Mouse (Mus musculus) left cerebral cortex, postnatal 4 days (tissue): Measurements from ENCODE around the gene Svbp. TPM values are rescaled to one million over a fixed set of nuclear protein-coding genes. Genes with fewer than 3 reads are reported as not detected.

Source experiments
- DNase-seq: peaks from one replicate; pipeline ENCODE4 v3.0.0-alpha.2; 2022
- intact Hi-C: fragments of 180-260 bp; cut with DNase I; formaldehyde crosslinking; loops from one replicate; pipeline ENCODE4 v1.15.1; 2025
- total RNA-seq, 2 experiments: library from RNA; stranded (reverse); gene quantifications; 2 replicates each; pipeline ENCODE4 v1.2.3; 2021

The Svbp gene
- total RNA-seq: 10 to 100 TPM; 72.9 to 79.6 TPM

DNA sequence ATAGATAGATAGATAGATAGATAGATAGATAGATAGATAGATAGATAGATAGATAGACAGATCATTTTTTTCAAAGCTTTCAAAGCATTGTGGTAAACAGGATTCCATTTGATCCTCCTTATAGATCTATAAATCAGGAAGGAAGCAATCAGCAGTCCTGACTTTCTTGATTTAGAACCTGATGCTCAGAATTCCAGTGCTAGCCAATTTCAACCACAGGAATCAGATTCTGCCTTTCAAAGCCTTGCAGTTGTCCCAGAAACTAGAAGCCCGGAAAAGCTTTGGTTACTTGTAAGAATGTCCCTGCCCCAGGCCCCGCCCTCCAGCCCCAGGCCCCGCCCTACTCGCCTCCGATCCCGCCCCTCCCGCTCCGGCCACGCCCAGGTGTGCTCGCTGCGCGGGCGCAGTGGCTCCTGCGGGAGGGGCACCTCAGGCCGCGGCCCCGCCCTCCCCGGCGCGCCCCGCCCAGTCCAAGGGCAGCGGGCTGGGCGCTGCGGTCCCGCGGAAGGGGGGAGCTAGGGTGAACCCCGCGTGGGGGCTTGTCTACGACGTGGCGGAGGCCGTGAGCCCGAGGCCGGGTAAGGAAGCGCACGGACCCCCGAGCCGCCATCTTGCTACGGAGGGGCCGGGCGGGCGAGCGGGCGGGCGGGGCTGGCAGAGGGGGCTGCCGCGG lies at the start of gene Svbp:
Svbp (plus strand) TSS at position 398 of the 673 bp plus-strand sequence.
- intact Hi-C loops: no loop called here
- peak; percentile 94 for DNase-seq

DNA sequence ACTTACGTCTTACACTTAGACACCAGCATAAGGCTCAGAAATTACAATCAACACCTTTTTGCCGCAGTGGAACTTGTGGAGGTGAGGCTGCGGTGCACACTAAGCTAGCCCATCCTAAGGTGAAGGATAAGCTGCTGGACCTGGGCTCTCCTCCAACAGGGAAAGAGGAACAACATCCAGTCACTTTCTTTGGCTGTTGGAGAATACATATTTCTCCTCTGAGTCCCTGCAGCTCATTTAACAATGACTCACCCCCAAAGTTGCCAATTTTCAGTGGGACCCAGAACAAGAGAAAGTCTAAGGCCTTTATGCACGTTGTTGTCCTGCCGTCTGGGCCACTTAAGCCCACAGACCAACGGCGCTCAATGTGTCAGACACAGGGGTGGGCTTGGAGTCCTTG lies 48.3 kb upstream of the Svbp start:
- intact Hi-C loops: no loop called here
- no peak for DNase-seq

DNA sequence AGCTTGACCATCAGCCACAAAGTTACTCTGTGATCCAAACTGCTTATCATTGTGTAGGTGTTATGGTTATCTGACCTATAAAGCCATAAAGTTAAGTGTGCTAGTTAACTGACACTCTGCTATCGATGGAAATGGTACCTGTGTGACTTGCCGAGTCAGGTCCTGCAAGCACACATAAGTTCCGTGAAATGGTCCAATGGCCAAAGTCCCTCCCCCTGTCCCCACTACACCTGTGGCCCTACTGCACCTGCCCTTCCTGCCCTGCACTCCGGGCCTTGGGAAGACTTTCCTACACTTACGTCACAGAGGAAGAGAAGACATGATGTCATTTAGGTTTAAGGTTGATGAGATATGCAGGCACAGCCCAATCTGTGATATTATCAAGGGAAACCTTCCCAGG lies 47.8 kb upstream of the Svbp start:
- DNase-seq: no peak
- intact Hi-C loops: no loop called here

DNA sequence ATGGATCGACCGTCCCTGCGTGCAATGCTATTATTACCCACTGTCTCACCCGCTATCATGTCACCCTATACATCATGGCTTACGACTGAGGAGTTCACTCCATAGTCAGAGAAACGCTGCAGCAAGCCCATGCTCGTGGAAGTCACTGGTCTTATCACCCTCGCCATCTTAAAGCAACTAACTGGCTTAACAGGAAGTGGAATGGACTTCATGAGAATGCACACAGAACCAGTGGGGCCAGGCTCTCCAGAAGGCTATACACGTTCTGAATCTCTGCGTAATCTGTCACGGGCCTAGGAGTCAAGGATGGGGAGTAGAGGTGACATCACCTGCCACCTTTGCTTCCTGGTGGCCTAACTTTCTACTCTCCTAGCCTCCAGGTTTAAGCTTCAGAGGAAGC lies 46.4 kb upstream of the Svbp start:
- intact Hi-C loops: no loop called here
- no peak for DNase-seq

DNA sequence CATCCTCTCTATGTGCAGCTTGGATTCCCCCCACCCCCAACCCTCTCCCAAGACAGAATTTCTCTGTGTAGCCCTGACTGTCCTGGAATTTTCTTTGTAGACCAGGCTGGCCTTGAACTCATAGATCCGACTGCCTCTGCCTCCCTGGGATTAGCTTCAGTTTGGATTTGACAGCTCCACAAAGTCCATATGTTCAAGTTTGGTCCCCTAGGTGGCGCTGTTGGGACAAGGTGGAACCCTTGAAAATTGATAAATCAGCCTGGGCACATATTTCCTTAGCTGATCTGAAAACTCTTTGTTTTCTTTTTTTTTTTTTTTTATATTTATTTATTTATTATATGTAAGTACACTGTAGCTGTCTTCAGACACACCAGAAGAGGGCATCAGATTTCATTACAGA lies 37.9 kb upstream of the Svbp start:
- intact Hi-C loops: no loop called here
- DNase-seq: peak; percentile 67

DNA sequence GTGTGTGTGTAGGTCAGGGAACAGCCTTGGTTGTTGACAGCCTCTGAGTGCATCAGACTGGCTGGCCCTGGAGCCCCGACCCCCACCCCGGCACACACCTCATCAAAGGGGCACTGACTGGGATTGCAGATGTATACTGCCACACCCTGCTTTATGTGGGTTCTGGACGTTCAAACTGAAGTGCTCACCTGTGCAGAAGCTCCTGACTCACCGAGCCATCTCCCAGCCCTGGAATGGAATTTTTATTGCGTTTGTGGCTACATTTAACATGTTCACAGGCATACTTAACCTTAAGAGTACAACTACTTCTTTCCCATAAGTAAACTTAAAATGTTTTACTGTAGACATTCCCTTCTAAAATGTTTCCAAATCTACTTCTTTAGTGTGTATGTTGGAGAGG lies 37.2 kb upstream of the Svbp start:
- intact Hi-C loops: no loop called here
- no peak for DNase-seq

DNA sequence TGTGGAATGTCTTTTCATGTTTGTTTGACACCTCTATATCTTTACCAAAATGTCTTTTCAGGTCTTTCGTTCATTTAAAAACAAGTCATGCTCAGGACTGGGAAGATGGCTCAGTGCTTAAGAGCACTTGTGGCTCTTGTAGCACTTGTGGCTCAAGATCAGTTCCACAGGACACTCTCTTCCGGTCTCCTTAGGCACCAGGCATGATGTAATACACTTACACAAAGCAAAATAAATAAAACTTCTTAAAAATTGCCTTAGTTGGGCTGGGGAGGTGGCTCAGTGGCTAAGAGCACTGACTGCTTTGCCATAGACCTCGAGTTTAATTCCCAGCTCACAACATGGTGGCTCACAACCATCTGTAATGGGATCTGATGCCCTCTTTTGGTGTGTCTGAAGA lies 33.7 kb upstream of the Svbp start:
- intact Hi-C loops: no loop called here

DNA sequence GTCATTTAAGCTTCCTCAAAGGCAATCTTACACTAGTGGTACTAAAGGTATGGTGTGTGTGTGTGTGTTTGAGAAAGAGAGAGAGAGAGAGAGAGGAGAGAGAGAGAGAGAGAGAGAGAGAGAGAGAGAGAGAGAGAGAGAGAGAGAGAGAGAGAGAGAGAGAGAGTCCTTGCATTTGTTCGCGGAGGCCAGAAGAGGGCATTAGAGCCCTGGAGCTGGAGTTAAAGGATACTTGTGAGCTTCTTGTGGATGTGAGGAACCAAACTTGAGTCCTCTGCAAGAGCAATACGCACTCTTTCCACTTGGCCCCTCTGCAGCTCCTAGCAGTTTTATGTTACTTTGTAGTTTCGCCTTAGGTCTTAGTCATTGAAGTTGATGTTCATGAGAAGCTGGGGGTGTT lies 32.1 kb upstream of the Svbp start:
- intact Hi-C loops: no loop called here
- no peak for DNase-seq

More for the DNA sequence above, 33.7 kb upstream of the Svbp start:
- no peak for DNase-seq

DNA sequence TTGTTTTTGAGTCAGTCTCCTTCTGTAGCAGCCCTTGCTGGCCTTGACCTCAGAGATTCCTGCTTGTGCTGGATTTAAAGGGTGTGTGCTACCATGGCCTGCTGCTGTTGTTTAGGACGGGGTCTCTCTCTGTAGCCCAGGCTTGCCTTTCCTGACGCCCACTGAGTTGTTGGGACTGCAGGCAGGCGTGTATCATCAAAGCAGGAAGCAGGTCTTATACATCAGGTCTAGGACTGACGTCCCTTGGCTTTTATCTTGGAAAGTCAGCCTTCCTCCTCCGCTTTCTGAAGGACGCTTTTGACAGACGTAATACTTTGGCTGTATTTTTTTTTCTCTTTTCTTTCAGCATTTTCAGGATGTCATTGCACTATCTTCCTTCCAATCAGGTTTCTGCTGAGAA lies 29.2 kb upstream of the Svbp start:
- no peak for DNase-seq
- intact Hi-C loops: no loop called here

DNA sequence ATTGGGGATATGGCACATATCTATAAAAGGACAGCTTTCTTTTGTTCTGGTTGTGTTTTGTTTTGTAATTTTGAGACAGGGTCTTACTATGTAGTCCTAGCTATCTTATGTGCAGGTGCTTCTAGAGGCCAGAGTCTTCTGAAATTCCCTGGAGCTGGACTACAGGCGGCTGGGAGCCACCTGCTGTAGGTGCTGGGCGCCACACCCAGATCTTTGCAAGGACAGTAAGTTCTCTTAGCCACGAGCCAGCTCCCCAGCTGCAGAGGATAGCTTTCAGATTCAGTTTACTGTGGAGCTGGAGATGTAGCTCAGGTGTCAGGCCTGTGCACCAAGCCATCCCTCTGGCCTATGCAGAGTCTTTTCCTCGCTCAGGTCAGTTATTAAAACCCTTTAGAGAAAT lies 28.0 kb upstream of the Svbp start:
- no peak for DNase-seq
- intact Hi-C loops: loop anchor here (1.0 kb wide), 1 partner anchor 162 kb away; no protein-coding TSS in a partner anchor

DNA sequence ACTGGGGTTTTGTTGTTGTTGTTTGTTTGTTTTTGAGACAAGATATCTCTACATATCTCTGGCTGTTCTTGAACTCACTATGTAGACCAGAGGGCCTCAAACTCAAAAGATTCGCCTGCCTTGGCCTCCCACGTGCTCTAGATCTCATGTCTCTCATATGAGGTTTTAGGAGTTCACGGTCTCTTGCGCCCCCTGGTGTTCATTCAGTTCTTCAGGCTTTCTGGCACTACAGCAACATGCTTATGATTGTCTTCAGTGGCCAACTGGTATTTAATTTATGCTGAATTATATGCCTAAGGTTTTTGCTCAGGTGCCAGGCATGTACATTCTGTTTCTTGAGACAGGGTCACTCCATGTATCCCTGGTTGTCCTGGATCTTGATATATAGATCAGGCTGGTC lies 27.4 kb upstream of the Svbp start:
- peak; percentile 85 for DNase-seq
- intact Hi-C loops: loop anchor here (1.0 kb wide), 1 partner anchor 162 kb away; no protein-coding TSS in a partner anchor

DNA sequence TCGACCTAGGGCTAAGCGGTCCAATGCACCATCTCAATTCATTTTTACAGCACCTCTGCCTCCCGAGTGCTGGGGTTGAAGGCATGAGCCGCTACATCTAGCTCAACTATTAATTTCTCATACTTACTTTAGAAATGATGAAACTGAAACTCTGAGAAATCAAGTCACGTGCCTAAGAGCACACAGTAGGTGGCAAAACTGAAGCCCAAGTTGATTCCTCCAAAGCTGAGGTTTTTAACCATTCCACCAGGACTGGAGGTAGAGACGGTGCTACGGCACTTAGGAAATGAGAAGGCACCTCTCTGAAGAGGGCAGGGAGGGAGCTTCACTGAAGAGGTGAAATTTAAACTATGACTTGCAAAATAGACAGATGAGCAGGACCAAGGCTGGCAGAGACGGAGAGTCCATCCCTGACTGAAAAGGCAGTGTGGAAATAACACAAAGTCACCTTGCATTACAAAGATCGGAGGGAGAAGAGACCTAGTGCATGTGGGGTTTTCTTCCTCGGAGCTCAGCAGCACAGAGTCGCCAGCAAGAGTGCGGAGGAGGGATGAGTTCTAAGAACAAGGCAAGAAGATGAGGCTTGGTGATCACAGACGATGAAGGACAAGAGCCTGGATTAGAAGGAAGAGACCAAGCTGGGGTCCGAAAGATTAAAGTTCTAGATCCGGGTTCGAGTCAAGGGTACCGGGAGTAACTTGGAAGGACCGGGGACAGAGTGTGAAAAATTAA lies 22.0 kb upstream of the Svbp start:
- no peak for DNase-seq
- intact Hi-C loops: no loop called here

DNA sequence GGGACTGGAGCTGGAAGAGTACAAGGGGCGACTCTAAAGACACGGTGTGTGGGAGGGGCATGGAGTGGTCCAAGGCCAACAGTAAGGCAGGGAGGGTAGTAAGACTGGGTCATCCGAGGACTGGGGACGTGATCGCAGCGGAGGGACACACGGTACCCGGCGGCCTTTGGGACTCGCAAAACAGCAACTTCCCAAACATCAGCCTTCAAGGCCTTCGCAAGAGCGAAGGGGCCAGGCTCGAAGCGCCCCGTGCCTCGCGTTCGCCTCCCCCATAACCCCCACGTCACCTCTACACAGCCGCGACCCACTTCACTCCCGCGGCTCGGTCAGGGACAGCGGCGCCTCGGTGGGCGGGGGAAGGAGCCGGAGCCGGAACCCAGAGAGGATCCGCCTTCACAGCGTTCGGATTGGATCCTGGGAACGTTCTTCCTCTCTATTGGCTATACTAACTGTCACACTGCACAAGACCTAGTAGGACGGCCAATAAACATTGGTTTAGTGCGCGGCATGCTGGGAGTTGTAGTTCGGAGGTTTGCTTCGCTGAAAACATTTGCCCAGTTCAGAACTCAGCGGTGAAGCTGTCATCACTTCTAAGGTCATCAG lies 21.2 kb upstream of the Svbp start, which contains the start of gene Zfp691:
Zfp691 (minus strand) TSS at position 345 of the 603 bp plus-strand sequence.
- DNase-seq: peak; percentile 94
- intact Hi-C loops: no loop called here

DNA sequence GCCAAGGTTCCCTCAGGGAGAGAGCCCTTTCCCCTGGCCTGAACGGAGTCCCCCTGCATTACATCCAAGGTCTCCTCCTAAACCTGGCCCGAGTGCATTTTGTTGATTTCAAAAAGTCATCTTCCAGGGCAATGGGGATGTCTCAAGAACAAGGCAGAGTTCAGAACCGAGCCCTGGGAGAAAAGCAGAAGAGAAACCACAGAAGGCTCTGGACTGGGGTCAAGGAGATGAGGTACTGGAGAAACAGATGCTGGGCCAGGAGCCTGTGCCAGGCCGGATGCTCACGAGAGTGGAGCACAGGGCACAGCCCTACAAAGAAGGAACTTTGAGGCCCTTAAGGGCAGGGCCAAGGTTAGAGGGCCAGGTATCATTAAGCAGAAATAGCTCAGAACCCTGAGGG lies 17.4 kb upstream of the Svbp start:
- intact Hi-C loops: no loop called here
- no peak for DNase-seq

DNA sequence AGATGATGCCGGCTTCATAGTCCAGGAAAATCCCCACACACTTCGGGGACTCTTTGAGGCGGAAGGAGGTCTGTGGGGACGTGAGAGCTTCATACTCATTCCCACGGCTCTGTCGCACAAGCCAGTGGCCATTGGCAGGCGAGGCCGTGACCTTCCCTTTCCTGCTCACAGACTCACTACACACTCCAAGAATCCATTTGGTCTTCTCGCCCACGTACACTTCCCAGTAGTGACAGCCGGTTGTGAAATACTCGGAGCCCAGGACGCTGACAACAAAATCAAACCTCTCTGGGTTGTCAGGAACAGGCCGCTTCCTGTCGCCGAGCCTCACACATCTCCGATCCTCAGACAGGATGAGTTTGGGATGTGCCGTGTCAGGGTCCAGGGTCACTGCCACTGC lies 16.8 kb upstream of the Svbp start:
- intact Hi-C loops: no loop called here

DNA sequence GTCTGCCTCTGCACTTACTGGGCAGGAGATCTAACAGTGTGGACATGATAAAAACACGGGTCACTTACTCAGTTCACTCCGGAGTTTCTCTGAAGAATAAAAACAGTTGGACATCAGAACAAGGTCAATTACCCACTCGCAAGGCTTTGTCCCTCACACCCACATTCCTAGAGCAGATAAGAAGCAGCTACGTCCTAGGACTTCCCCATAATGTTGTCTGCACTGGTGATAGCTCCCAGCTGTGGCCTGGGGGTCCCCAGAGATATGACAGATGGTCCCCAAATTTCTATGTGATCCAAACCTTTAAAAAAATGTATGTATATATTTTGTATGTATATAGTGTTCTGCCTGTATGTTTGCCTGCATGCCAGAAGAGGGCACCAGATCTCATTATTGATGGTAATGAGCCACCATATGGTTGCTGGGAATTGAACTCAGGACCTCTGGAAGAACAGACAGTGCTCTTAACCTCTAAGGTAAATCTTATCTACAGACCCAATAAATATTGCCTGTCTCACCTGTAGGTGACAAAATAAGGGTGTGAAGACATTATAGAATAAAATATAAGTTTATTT lies 14.9 kb upstream of the Svbp start:
- DNase-seq: no peak
- intact Hi-C loops: no loop called here

More for the DNA sequence above, 16.8 kb upstream of the Svbp start:
- no peak for DNase-seq

DNA sequence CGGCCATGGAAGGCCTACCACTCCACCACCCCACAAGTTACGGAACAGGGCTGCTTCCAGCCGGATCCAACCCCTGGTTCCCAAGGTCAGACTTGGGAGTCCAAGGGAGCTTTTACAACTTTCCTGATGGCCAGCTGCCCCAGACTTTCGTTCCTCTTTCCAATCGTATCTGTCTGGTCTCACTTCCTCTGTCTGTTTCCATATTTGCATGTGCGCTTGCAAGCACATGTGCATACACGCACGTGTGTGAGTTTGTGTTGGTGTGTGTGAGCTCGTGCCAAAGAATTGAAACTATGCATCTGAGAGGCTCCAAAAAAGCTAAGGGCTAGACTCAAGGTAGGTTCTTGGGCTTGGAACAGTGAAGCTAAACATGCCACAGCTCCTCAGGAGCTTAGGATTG lies 13.7 kb upstream of the Svbp start:
- intact Hi-C loops: no loop called here
- no peak for DNase-seq

DNA sequence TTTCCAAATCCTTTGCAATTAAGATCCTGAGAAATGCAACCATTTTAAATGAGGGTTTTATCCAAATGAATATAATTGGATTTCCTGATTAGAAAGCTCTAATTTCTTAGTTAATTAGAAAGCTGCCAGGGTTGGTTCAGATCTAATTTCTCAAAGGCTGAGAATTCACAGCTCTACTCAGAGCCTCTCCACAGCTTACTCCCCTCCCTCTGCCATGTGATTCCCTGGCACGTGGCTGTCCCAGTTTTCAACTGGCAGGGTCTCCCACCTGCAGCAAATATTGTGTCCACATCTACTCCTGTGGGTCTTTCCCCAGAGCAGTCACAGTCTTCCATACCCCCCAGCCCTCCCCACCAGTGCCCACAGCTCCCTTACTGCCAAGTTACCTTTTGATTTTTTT lies 11.6 kb upstream of the Svbp start:
- intact Hi-C loops: no loop called here
- DNase-seq: no peak

DNA sequence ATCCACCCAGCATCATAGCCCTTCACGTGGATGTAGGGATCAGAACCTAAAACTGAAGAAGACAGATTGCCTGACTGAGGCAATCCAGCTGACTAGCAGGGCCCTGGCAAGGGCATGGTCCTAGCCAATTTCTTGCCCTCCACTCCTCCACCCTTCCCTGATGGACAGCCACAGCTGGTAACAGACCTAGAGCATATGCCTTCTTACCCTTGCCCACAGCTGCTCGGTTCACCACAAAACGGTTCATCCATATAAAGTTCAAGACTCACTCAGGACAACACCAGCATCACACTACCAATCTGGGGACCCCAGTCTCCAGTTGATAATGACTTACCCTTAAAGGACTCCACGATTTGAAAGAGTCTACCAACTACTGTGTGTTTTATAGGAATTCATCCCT lies 9.3 kb upstream of the Svbp start:
- no peak for DNase-seq
- intact Hi-C loops: no loop called here

DNA sequence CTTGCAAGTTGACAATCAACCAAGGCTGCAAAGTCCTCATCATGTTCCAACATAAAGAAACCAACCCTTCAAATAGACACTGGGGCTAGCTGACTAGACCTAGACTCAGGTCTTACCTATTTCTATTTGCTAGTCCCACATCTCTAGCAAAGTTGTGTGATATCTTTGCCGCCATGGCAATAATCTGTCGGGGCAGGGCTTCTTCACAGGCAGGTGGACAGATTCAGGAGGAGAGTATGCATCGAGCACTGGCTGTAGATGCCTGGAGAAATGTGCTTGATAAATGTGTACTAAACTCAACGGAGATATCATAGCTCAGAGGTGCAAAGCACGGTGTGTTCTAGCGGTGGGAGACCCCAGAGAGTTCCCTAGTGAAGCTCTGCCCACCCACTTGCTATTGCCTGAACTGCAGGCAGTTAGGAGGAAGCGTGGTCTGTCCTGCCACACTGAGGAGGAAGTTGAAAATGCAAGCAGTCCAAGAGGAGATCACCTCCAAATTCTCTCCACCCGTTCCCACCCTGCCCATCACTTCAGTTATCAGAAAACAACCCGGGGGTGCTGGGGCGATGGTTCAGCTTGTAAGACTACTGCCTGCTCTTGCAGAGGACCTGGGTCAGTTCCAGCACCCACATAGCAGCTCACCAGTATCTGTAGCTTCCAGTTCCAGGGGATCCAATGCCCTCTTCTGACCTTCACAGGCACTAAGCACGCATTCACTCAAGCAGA lies 6.9 kb upstream of the Svbp start:
- intact Hi-C loops: no loop called here
- no peak for DNase-seq

DNA sequence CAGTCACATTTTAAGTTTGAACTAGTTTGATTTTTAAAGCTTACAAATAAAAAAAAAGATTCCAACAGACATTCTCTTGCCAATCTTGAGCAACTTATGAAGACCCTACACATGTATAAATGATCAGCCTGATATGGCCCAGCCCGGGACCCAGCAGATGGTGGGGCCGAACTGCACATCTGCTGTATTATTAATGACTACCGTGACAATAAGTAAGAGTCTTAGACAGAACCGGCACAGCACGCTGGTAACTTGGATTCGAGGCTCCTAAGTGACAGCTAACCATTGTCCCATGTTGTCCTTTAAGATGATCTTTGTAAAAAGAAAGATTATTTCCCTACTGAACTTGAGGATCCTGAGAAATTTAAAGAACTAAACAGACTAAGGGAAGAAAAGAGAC lies 5.7 kb upstream of the Svbp start:
- no peak for DNase-seq
- intact Hi-C loops: no loop called here
